Mouse (Mus musculus) v-Abl transformed pro-B cells (cell line): ENCODE measurements around the gene Gm10577.

Source experiments
- in situ Hi-C, 2 experiments: fragments of 400-800 bp; cut with MboI; formaldehyde crosslinking; loops; one replicate each; pipeline ENCODE4 v1.15.1; 2025; ENCODE audit not compliant: unreplicated experiment in 2 of 2

Gene Gm10577

GRCm38 (mm10) chr4:100996060-100996651 lies 24.3 kb downstream of the Gm10577 start:
- in situ Hi-C loops = no loop called here

DNA sequence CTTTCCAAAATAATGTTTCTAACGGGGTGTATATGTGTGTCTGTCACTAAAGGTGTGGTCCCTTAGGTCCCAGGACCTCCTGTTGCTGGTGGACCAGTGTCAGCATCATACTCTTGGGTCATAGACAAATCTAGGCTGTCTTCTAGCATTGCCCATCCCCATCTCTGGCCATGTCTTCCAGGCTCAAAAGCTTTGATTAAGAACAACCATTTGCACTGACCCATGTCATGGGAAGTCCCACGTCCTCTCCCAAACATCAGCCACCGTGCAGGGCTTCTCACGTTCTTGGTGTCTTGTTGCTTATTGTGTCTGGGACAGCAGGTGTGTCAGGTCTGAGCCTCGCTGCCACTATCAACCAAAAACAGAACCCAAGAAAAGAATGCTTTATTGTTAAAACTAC lies 24.9 kb downstream of the Gm10577 start:
- in situ Hi-C loops = no loop called here

GRCm38 (mm10) chr4:100994442-100995255 lies 25.8 kb downstream of the Gm10577 start:
- in situ Hi-C loops = no loop called here

- in situ Hi-C loops = no loop called here
These were observed 28.4 kb downstream of the Gm10577 start for GRCm38 (mm10) chr4:100992086-100992485.

DNA sequence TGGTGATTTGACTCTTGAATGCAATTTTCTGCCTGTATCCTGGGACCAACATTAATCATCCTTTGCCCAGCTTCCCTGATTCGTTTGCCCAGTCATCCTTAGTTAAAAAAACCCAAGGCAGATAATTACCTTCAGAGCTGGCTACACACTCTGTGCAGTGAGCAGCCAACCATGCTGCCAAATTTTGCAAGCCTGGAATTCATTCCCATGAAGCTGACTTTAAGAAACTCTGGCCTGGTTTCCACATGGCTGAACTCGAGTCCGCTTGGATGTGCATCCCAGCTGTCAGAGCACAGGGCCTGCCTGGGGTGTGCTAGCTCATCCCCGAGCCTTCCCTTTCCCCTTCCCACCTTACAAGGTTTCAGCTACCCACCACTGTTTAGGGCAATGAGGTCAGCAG lies 29.5 kb downstream of the Gm10577 start:
- in situ Hi-C loops = no loop called here

DNA sequence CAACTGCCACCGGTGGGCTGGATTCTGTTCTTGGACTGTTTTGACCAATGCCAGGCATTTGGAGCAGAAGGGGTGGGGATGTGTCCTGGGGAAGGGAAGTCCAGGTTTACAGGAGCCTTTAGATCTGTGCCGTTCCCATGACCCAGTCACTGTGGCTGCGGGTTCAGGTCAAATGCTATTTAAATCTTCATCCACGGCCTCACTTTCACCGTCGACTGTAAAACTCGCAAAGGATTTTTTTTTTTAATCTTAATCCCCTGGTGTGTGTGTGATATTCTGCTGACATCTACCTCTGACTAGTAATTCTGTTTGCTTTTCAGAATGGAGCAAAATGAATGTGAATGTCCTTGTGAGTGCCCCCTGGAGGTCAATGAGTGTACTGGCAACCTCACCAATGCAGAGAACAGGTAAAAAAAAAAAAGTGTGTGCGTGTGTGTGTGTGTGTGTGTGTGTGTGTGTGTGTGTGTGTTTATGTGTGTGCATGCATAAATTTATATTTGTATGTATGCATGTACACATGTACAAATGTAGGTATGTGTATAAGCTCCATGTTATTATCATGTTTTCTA lies 32.2 kb downstream of the Gm10577 start:
- in situ Hi-C loops = no loop called here

GRCm38 (mm10) chr4:100987187-100987586 lies 33.3 kb downstream of the Gm10577 start:
- in situ Hi-C loops = no loop called here

- in situ Hi-C loops = no loop called here
These were observed 43.0 kb downstream of the Gm10577 start for GRCm38 (mm10) chr4:100977522-100977921.

DNA sequence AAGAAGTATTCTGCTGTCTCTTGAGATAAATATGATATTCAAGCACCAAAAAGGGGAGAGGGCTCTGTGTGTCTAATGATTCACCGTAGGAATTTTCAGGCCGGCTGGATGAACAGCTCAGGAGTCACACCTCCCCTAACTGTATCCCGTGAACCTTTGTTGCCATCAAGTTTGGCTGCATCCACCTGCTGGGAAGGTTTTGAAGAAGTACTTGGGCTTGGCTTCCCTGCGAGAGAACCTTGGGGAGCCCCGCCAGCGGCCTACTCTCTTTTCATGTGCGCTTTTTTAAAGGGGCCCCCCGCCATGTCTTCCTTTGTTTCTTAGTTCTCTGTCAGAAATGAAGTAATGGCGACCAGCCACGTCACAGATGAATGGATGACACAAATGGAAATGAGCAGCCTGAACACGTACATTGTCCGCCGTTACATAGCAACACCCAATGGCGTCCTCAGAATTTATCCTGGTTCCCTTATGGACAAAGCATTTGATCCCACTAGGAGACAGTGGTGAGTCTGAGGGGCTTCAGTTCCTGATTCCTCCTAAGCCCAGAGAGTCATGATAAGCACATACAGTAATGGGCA lies 46.0 kb downstream of the Gm10577 start:
- in situ Hi-C loops = no loop called here

DNA sequence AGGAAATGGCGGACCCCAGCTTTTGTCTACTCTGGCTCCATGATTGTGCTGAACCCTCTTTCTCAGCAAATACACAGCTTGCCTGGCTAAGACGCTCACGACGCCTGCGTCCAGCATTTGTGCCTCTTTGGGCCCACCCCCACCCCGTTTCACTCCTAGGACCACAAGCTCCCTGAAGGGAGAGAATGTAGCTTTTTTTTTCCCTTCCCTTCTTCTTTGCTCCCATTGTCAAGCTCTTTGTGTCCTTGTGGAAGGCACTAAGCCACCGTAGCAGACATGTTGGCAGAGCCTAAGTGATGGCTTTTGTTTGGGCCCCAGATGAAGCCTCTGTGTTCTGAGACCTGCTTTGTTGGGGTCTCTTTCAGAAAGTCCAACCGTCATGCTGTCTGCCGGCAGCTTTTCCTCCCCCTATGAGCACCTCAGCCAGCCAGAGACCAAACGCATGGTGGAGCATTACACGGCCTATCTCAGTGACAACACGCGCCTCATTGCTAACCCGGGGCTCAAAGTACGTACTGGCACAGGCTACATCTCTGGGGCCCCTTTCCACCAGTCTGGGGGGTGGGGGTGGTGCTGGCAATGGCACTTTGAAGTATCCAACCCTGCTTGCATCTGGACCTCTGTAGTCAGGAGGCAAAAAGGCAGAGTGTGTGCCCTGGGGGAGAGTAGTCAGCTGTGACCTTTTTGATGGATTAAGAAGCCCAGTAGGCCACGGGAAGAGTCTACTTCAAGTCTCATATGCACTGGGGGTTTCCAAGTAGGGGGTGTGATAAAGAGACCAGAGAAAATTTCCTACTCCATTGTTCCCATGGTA lies 46.6 kb downstream of the Gm10577 start:
- in situ Hi-C loops = no loop called here
